Mouse (Mus musculus) cerebellum, adult (tissue): ENCODE results near the gene Cacng6.

Source experiments
- ATAC-seq: cut with Nextera tagmentation; 2 replicates; pipeline ENCODE4 v1.9.2; 2017; ENCODE audit warnings: mild to moderate bottlenecking, moderate library complexity, mixed read lengths; ENCODE audit not compliant: insufficient number of reproducible peaks, low FRiP score, low TSS enrichment

The Cacng6 gene

DNA sequence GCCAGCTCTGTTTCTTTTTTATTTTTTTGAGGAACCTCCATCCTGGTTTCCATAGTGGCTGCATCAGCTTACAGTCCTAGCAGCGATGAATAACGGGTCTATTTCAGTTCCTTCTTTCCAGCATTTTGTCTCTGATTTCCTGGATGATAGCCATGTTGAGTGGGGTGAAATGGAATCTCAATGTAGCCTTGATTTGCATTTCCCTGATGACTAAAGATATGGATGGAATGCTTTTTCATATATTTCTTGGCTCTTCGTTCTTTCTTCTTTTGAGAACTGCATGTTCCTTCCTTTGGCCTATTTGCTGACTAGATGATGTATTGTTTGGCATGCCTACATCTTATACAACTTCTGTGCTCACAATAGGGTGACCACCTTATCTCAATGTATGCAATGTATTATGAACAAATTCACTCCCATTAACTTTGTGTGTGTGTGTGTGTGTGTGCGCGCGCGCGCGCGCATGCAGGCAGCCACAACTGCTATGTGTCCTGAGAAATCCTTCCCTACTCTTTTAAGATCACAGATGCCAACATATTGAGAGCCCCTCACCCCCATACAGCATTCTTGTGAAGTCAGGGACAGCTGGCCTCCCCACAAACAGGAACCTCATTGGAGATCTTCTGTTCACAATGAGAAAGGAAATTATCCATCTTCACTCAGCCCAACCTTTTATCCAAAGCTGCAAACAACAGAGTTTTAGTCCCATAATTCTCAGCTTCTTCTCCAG lies 33.3 kb downstream of the Cacng6 start:
- ATAC-seq: no peak

DNA sequence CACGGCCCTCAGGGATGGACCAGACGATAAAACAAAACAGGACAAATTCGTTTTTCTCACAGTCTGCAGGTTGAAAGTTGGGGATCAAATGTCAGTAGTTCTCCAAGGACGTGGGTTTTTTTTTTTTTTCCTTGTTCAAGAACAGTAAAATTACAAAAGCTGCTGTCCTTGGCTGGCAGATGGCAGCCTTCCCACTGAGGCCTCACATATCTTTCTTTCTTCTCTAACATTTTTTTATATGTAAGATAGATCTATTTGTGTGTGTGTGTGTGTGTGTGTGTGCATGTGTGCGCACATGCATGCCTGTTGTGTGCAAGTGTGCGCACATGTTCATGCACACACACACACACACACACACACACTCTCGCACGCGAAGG lies 33.8 kb downstream of the Cacng6 start:
- ATAC-seq: no peak

DNA sequence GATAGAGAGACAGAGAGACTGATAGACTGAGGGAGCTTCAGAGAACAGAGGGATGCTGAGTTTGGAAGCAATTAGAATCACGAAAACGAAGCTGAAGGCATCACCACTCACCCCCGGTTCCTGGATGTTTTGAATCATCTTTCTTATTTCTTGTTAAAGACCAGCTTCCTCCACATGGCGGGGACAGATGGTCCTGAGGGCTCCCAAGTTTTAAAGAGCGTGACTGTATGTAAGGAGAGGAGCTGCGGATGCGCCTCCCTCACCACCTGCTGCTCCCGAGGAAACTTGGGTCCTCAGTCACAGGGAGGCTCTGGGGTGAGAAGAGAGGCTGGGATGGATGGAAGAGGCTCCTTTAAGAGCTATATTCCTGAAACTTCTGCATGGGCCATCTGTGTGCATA lies 36.3 kb downstream of the Cacng6 start:
- ATAC-seq: no peak

DNA sequence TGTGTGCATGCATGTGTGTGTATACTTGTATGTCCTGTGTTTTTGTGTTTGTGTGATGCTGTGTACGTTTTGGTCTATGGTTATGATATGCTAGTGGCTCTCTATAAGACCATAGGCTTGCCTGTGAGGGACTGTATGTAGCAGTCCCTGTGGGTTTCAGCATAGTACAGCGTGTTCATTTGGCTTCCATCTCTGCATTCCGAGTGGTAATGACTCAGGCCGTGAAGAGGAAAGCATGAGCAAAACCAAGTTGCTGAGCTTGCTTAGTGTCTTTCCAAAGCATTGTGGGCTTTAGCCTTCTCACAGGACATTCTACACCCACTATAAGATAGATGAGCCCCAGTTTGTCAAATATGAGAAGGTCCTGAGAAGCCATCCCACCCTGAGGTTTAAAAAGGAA lies 39.3 kb downstream of the Cacng6 start:
- ATAC-seq: no peak

DNA sequence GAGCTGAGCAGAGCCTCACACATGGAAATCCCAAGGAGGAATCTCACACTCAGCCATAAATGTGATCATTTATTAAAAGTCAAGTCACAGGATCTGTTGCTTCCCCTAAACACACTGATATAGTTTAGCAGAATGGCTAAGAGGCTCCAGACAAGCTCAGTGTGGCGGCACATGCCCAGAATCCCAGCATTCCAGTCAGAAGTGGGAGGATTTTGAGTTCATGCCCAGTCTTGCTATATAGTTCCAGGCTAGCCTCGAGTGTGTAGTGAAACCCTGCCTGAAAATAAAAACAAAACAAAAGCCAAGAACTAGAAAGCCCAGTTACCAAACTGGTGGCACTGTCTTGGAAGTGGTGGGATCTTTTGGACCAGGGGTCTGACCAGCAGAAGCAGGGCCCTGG lies 44.6 kb downstream of the Cacng6 start:
- ATAC-seq: no peak

DNA sequence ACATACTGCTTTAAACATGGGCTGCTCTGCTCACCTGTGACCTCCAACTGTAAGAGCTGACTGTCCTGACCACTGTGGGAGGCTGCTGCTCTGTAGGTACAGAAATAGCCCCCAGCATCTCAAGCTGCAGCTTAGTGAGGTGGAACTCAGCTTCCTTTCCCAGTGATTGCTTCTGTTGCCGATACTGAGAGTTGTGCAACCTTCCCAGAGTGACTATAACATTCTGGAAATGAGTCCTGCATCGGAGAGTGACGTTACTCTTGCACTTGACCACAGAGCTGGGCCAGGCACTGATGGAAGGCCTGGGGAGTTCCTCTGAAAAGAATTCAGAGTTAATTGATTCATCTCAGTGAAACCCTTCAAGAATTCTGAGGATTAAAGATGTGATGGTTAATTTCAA lies 48.8 kb downstream of the Cacng6 start:
- no peak for ATAC-seq

DNA sequence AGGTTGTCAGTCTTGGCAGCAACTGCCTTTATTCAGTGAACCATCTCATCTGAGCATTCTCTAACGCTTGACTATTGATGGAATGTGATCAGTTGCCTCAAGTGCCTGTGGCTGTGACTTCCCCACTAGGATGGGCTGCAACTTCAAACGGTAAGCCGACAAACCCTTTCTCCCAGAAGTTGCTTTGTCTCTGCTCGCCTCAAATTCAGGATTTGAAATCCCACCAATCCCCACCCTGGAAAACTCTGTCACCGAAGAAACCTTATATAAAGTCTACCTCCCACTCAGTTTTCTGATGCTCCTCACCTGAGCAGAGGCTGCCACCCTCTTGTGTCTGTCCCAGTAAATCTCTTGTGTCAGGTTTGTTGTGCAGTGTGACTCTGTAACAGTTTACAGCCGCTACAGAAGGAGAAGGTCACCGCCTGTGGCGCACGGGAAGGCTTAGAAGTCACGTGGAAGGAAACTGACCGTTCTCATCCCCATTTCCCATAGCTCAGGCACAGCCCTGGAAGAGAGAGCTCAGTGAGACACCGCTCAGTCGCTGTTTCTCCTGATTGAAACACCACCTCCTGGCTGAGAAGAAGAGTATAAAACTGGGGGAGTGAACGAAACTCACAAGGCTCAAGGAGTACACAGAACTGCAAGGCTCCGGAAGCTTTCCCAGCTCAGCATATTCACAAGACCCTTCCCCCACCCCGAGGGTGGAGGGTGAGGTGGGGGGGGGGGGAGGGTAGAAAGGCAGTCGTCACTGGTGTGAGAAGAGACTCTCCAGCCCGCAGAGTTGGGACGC lies 50.5 kb downstream of the Cacng6 start:
- ATAC-seq: no peak

DNA sequence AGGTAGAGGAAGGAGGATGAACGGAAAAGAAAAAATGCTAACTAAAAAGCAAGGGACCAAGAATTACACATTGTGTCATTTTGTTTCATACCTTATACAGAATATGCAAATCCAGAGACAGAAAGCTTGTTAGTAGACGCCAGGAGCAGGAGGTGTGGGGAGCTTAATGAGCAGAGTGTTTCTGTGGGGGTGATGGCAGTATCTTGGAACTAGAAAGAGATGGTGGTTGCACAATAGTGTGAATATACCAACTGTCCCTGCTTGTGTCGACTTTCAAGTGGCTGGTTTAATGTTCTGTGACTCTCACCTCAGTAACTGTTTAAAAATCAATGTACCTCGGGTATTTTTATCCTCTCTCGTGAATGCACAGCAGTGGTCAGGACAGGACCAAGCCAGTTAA lies 52.7 kb downstream of the Cacng6 start:
- no peak for ATAC-seq

DNA sequence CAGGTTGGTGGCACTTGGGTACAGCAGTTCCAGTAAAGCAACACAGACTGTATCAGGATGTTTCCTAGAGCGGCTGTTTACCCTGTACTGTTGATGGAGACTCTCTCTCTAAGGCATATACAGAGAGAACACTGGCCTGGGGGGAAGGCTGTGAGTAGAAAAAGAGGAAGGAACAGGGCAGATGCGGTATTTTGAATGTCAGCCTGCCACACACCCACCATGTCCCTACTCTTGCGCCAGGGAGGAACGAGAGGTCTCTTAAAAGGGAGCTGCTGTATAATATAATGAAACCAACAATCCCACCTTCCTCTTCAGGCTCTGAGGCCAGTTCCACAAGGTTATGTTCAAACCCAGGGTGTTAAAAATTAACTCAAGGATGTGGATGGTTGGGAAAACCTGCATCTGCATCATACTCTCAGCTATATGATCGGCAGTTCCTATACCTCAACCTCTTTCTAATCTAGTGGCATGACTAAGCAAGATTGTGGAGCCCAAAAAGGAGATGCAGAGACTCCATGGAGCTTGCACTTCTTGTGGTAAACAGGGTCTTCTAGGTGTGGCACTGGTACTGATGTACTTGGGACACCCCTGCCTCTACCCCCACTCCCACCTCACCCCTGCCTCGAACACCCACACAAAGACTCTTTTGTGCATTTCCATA lies 58.1 kb downstream of the Cacng6 start:
- ATAC-seq: no peak
